Mouse (Mus musculus) adrenal gland, postnatal 10 days (tissue): ENCODE measurements around the gene Apba3. TPM values are rescaled to one million over a fixed set of nuclear protein-coding genes. Genes with fewer than 3 reads are reported as not detected.
"Not testable (repeated sequence)": the region's sequence is repeated elsewhere in the genome, so short reads cannot be mapped to it uniquely, and the experiment has no call there.

ENCODE experiments used
- DNase-seq: peaks from one replicate; pipeline ENCODE4 v3.0.0; 2021; ENCODE audit warnings: mixed read lengths
- long read RNA-seq, 2 experiments: library from polyadenylated mRNA; stranded (forward); transcript quantifications; one replicate each; pipeline ENCODE4 v2.0.0; 2021
- total RNA-seq, 2 experiments: library from RNA; stranded (reverse); gene quantifications; 2 replicates each; pipeline ENCODE4 v1.2.3; 2021

Gene Apba3
- total RNA-seq = 10 to 100 TPM; 79.8 to 83.8 TPM
- long read RNA-seq, experiment 1, transcript Apba3-201 (11 exons, 2,106 nt) = major isoform, 72 of 132 reads
- long read RNA-seq, experiment 1, partial matches to known transcripts = 28 of 132 reads
- long read RNA-seq, experiment 1, other reads (novel, unspliced or antisense) = 30 of 132 reads
- long read RNA-seq, experiment 2, transcript Apba3-201 (11 exons, 2,106 nt) = major isoform, 40 of 61 reads
- long read RNA-seq, experiment 2, partial matches to known transcripts = 4 of 61 reads
- long read RNA-seq, experiment 2, other reads (novel, unspliced or antisense) = 16 of 61 reads

DNA sequence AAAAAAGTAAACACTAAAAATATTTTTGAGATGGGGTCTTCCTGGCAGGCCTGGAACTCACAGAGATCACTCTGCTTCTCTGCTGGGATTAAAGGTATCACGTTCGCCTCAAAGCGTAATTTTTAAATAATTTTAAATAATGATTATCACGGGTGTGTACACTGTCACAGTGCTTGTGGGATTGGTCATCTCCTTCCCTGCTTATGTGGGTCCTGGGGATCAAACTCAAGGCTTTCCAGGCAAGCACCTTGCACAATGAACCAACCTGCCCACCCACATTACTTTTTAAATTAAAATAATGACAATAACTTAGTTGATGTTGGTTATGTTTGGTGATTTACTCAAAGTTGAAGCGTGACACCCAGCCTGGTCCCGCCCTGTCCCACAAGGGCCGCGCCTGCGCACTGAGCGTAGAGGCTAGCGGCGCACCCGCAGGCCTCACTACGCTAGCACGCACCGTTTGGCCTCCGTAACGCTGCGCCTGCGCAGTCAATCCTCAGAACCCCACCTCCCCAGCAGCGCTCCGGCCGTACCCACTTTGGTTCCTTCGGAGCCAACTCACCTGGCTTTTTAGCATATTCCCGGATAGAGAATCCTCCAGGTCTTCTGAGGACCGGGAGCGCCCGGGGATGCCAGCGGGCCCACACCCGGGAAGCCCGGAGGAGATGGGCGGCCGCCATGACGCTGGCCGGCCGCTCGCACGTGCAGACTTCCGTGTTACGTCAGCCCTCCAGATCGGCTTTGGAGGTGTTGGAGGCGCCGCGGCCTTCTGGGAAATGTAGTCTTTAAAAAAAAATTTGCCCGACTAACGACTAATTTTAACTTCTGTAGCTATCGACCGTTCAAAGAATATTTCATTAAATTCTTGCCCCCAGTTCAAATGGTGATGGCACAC lies at the start of gene Apba3, which contains the start of gene Mrpl54:
Apba3 (plus strand) TSS at position 750 of the 895 bp plus-strand sequence.
Mrpl54 (minus strand) TSS at position 724 of the 895 bp plus-strand sequence.
- DNase-seq = peak; percentile 97

DNA sequence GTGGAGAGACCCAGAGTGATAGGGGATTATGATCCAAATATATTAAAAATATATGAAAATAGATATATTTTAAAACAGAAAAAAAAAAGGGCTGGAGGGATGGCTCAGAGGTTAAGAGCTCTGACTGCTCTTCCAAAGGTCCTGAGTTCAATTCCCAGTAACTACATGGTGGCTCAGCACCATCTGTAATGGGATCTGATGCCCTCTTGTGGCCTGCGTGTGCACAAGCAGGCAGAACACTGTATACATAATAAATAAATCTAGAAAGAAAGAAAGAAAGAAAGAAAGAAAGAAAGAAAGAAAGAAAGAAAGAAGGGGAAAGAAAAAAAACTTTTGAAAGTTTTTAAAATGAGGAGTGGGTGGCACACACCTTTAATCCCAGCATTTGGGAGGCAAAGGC lies 49.5 kb upstream of the Apba3 start:
- DNase-seq = peak; percentile 38

DNA sequence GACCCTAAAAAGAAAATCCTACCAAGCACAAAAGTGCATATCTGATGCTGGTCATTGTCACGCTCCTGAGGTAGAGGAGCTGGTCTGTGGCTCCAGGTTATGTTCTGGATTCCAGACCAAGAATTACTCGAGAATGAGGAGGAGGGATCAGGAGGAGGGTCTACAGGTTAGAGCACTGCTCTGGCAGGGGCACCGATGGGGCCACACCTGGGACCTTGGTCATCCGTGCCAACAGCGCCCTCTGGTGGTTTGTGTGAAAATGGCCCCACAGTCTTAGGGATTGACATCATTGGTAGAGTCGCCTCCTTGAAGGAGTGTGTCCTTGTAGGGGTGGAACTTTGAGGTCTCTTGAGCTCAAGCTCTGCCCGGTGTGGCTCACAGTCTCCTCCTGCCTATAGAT lies 48.8 kb upstream of the Apba3 start:
- DNase-seq = peak; percentile 81

GRCm38 (mm10) chr10:81221402-81222015 lies 45.3 kb upstream of the Apba3 start:
- DNase-seq = no peak

DNA sequence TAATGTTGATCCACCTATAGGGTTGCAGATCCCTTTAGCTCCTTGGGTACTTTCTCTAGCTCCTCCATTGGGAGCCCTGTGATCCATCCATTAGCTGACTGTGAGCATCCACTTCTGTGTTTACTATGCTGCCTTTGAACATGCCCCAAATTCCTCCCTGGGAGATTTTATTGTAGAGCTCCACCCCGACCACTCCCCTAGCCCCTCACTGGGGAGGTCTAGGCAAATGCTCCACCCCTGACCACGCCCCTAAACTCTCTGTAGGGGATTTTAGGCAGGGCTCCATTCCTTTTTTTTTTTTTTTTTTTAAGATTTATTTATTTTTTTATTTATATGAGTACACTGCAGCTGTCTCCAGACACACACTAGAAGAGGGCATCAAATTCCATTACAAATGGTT lies 43.0 kb upstream of the Apba3 start:
- not testable (repeated sequence) for DNase-seq

GRCm38 (mm10) chr10:81229735-81230437 lies 36.9 kb upstream of the Apba3 start:
- no peak for DNase-seq

DNA sequence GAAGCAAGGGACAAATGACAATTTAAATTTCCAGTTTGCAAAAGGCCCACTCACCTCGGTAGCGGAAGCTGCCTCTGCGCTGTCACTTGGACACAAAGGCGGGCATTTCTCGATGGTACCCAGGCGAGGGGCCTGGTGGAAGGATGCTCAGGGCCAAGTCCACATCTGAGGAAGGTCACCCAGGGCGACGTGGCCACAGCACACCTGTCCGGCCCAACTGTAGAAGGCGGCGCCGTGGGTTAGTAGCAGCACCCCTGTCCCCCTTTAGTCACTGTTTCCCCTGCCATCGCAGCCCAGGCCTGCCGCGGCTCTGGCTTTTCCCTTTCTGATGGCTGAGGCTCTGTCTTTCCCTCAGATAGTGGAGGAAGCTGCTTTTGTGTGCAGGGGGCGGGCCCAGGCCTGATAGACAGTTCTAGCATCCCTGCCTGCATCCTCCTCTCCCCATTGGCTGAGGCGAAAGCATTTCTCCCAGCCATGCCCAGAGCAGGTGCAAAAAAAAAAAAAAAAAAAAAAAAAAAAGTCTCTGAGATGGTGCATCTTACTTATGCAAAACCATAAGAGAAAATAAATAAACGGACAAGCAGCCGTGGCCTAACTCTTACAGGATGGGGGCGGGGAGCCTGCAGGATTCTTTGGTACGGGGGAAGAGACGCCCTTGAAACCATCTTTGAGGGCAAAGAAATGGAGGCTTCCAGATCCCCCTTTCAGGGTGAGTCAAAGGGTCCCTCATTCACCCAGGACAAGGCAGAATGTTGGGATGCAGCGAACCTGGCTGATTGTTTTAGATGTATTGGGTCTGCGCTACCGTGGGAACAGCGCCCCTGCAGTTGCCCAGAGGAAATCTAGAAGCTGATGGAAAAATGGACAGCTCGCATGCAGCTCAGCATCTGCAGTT lies 36.1 kb upstream of the Apba3 start, which contains the start of gene Atcay:
Atcay (minus strand) TSS at position 396 of the 895 bp plus-strand sequence.
- DNase-seq = no peak

GRCm38 (mm10) chr10:81231436-81231835 lies 35.3 kb upstream of the Apba3 start:
- DNase-seq = no peak

- DNase-seq = peak; percentile 94
These were observed 34.1 kb upstream of the Apba3 start, which contains the start of gene Zfr2 for GRCm38 (mm10) chr10:81232580-81233225. Gene Zfr2 (plus strand): TSS chr10:81233155.

DNA sequence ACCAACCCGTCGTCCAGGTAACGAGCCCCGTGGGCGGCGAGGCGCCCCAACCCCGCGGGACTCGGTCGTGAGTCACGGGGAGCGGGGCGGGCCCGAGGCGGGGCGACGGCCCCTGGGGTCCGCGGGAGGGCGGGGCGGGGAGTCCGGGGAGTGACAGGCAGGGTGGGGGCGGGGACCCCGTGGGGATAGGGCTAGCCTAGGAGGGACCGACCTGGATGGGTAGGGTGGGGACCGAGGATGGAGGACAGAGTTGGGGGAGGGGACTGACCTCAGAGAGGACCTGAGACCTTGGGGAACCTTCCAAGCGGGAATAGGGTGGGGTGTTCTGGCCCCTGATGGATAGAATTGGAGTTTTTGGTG lies 33.6 kb upstream of the Apba3 start:
- DNase-seq = no peak

DNA sequence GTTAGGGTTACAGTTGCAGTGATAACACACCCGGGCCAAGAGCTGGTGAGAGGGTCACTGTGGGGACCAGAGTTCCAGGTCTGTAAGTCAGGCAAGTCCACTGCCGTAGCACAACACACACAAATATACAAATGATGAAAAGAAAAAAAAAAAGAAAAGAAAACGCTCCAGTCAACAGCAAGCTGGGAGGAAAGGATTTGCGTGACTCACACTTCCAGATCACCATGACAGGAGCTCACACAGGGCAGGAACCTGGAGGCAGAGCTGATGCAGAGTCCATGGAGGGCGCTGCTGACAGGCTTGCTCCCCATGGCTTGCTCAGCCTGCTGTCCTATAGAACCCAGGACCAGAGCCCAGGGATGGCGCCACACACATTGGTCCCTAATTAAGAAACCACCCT lies 32.6 kb upstream of the Apba3 start:
- no peak for DNase-seq

GRCm38 (mm10) chr10:81236471-81237268 lies 30.1 kb upstream of the Apba3 start:
- DNase-seq = no peak

DNA sequence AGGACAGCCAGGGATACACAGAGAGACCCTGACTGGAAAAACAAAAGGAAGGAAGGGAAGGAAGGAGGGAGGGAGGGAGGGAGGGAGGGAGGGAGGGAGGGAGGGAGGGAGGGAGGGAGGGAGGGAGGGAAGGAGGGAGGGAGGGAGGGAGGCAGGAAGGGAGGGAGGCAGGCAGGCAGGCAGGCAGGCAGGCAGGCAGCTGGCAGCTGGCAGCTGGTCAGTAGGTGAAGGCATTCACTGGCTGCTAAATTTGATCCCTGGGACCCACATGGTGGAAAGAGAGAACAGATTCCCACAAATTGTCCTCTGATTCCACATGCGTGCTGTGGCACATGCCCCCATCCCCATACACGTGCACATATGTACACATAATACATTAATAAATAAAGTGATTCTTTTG lies 28.1 kb upstream of the Apba3 start:
- no peak for DNase-seq

DNA sequence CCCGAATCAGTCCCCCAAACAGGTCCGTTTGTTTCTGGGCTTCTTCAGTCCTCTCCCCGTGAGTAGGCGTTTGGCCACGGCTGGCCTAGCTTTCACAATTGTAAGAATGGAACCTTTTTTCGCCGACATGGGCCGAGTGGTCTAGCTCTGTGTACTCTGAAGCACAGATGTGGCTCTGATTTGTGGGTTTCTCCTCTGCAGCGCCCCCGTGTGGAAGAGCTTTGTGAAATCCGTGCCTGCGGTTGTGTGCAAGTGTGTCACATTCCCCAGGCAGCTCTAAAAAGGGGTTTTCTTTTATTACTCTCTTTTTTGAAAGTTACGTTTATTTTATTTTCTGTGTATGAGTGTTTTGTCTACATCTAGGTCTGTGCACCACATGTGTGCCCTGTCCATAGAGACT lies 25.9 kb upstream of the Apba3 start:
- DNase-seq = peak; percentile 73

DNA sequence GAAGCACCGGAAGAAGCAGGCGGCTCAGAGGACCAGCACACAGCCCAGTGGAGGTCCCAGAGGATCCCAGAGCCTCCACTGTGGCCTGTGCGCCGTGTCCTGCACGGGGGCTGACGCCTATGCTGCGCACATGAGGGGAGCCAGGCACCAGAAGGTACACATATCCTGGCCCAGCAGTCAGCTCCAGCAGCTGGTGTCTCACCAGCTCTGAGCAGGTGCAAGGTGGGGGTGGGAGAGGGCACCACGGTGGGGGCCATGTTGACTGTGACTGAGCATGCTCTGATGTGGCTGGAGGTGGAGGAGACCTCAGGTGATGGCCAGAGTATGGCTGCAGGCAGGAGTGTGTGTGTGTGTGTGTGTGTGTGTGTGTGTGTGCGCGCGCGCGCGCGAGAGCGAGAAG lies 24.7 kb upstream of the Apba3 start:
- DNase-seq = no peak

DNA sequence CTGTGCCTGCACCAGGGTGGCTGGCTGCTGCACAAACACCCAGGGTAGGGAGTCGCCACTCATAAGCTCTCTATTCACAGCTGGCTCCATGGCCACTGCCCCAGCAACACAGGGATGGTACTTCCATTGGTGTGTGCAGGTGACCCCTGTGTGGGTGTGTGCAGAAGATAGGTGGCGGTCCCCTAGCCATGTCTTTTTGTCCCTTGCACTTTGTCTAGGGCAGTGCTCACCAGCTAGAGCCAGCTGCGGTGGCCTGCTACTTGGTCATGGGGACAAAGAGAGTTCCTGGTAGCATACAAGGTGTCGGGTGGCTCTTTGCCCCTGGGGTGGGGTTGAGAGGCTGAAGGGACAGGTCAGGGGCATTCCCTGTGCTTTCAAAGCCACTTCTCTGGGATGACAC lies 22.6 kb upstream of the Apba3 start:
- DNase-seq = no peak

DNA sequence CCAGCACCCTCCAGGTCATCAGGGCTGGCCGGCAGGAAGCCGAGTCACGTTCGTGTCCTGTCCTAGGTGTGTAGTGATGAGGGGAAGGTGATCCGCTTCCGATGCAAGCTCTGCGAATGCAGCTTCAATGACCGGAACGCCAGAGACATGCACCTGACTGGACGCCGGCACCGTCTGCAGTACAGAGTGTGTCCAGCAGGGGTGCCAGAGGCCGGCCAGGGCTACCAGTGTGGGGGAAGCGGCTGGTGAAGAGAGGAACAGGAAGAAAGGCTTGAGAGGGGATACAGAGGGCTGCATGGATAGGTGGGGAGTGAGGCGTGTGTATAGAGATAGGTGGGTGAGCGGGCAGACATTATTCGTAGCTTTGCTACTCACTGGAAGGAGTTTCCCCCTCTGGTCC lies 22.2 kb upstream of the Apba3 start:
- peak; percentile 91 for DNase-seq

DNA sequence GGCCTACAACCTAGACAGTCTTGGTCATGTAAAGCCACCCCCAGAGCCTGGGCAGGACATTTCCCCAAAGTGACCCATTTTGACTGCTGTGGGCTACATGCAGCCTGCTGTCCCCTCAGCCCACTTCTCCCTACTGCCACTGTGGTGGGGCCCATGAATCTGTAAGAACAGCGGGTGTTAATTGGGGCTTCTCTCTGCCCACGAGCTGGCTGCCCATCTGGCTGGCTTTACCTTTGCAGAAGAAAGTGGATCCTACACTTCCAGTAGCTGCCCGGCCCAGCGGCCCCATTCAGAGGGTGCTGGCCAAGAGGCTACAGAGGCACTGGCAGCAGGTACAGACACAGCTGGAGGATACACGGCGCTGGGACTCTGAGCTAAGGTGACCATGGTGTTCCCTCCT lies 21.6 kb upstream of the Apba3 start:
- no peak for DNase-seq

DNA sequence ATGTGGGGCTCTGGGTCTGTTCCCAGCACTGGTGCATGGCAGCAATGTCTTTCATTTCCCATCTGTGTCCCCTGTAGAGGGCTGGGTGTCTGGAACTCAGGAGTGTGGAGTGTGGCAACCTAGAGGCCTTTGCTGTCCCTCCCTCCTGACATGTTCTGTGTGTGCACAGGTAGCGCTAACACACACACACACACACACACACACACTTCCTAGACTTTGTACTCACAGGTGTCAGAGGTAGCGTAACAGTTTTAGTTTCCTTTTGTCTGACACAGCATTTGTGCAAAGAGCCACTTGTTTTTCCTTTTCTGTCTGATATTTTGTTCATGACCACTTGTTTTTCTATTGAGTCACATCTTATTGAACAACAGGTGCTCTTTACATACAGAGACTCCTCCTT lies 19.0 kb upstream of the Apba3 start:
- DNase-seq = no peak

DNA sequence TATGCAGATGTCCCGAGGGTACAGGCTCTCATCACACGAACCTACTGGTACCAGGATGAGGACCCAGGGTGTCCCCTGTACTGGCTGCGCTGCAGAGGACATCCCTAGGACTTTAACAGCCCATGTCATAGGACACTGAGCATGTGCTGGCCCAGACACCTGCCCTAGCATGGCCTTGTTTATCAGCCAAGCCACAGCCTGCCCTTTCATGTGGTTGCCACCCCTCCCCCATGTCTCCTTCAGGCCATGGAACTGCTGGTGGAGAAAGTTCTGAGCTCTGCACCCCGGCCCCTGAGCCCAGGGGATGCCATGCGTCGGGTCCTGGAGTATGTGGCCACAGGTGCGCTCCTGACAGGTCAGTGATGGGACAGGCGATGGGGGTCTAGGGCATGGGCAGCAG lies 17.3 kb upstream of the Apba3 start:
- no peak for DNase-seq
